Mouse (Mus musculus) testis, adult 2 months (tissue): ENCODE measurements at regions not wholly inside any gene's neighbourhood (a gene's known extent, or its start where the extent isn't known, plus 50 kb on each side); places are given as distances from the start of the nearest gene placed in this dataset.

Source experiments
- CTCF ChIP-seq: fragments of 200-500 bp; IDR thresholded peaks from 2 replicates; pipeline ENCODE4 v1.5.1; 2012; ENCODE audit warnings: low read depth, mild to moderate bottlenecking, inconsistent platforms, low read length, moderate library complexity; ENCODE audit not compliant: control insufficient read depth, insufficient read depth, insufficient replicate concordance
- POLR2A ChIP-seq: fragments of 200-500 bp; IDR thresholded peaks from 2 replicates; pipeline ENCODE4 v1.6.1; 2012; ENCODE audit warnings: low read depth, mild to moderate bottlenecking, inconsistent platforms, low read length, moderate library complexity; ENCODE audit not compliant: control insufficient read depth

DNA sequence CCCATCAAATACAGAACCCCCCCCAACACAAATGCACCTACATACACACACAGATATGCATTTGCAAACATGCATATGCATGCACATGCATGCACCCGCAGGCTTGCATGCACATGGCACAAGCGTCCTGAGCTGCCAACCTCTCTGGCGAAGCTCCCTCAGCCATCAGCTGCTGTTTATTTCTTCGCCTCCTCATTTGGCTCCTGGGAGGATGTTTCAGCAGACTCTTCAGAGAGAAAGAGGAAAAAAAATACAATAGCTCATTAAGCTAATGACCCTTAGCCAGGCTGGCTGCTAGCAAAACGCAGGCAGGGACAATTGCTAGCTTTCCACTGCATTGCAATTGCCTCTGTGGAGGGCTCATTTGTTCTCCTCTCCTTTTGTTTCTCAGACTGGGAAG lies 488.7 kb downstream of the Rnf144a start:
- no peak for TF ChIP-seq CTCF
- no peak for TF ChIP-seq POLR2A
